Mouse (Mus musculus): ENCODE results near the gene Chmp1a.
"Not testable (repeated sequence)": the region's sequence is repeated elsewhere in the genome, so short reads cannot be mapped to it uniquely, and the experiment has no call there.

The Chmp1a gene

GRCm38 (mm10) chr8:123212321-123213117 lies at the start of gene Chmp1a, which contains the start of gene Spata33:
Gene Chmp1a, minus strand, starts transcription at chr8:123212763.
Gene Spata33, plus strand, starts transcription at chr8:123212832.
- peak; percentile 89 to 90 for DNase-seq (ENCODE audit: low spot score in 2 of 2)

GRCm38 (mm10) chr8:123257593-123257992 lies 45.0 kb upstream of the Chmp1a start:
- not testable (repeated sequence) for DNase-seq (ENCODE audit: low spot score in 2 of 2)

- DNase-seq (ENCODE audit: low spot score in 2 of 2): no peak
These were observed 44.6 kb upstream of the Chmp1a start for GRCm38 (mm10) chr8:123257114-123257513.

GRCm38 (mm10) chr8:123255170-123255569 lies 42.6 kb upstream of the Chmp1a start:
- no peak for DNase-seq (ENCODE audit: low spot score in 2 of 2)

- DNase-seq (ENCODE audit: low spot score in 2 of 2): peak; percentile 67 to 75
These were observed 41.7 kb upstream of the Chmp1a start, which contains the start of the genes Zfp276 and Vps9d1 for GRCm38 (mm10) chr8:123254099-123254885. Gene Zfp276, plus strand, starts transcription at chr8:123254195. Gene Vps9d1, minus strand, starts transcription at chr8:123254348.

DNA sequence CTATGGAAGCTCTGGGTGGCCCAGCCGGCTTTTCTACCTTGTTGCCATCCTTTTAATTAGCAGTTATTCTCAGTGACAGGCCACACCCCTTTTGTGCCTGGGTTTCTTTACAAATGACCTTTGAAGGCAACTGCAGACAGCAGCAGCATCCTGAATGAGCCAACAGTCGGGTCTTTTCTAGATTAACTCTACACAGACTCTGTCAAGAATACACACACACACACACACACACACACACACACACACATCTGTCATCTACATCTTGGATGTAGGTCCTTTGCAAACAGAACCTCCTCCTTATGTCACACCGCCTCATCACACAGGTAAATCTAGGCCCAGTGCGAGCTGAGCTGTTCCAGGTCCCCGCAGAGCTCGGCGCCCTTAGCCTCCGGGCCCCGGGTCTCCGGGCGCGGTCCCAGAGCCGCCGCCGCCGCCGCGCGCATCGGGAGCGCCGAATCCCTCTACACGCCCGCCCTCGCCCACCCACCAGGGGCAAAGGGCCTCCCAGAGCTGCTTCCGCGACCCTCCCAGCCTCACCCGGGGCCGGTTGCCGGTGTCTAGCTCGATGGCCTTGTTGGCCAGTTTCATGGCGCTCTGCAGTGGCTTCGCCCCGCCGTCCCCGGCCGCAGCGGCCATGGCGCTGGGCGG lies 41.0 kb upstream of the Chmp1a start:
- DNase-seq (ENCODE audit: low spot score in 2 of 2): no peak

DNA sequence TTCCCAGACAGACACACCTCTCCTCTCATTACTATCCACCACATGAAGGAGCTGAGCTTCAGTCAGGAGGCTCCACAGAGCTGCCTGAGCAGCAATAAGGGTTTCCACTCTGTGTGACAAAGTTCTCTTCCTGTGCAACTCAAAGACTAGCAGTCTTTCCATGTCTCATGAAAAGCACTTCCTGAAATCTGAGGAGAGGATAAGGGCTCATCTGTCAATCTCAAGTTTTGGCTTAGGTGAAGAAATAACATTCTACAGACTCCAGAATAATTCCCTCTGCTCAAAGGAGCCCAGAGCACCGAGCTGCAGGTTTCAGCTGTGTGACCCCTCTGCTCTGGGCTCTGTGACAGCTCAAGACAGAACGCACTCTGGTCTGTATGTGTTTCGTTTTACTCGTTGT lies 40.4 kb upstream of the Chmp1a start:
- no peak for DNase-seq (ENCODE audit: low spot score in 2 of 2)

DNA sequence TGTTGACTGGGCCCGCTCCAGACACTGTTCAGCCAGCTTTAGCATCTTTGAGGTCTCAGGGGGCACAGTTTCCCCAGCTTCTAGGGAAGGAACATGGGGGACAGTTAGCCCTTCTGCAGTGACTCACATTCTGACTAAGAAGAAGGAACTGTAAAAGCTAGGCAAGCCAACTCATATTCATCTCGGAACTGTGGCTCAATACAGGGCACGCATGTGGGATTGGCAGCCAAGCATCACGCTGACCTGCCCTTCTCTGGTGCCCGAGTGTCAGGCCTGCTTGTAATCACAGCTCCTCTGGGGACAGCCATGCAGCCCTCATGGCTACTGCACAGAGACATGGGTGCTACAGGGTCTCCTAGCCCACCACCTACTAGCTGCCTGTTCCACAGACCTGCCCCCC lies 38.4 kb upstream of the Chmp1a start:
- DNase-seq (ENCODE audit: low spot score in 2 of 2): no peak

GRCm38 (mm10) chr8:123248596-123248995 lies 36.0 kb upstream of the Chmp1a start:
- DNase-seq (ENCODE audit: low spot score in 2 of 2): no peak

DNA sequence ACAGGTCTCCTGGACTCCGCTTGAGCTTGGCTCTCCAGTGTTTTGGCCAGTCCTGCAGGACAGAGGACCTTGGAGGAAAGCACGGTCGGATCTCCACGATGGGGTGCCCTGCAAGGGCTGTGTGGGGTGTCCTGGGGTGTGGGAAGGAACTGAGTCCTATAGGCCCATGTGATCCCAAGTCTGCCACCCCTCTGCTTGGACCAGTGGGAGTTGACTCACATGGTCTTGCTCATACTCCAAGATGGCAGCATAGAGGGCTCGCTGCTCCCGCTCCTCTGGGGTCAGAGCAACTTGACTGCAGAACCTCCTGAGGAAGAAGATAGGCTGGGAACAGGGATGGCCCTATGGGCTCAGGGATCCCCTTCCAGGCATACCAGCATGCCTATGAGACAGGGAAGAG lies 35.2 kb upstream of the Chmp1a start:
- DNase-seq (ENCODE audit: low spot score in 2 of 2): no peak

GRCm38 (mm10) chr8:123245543-123245942 lies 33.0 kb upstream of the Chmp1a start:
- no peak for DNase-seq (ENCODE audit: low spot score in 2 of 2)

GRCm38 (mm10) chr8:123244382-123244781 lies 31.8 kb upstream of the Chmp1a start:
- DNase-seq (ENCODE audit: low spot score in 2 of 2): no peak

DNA sequence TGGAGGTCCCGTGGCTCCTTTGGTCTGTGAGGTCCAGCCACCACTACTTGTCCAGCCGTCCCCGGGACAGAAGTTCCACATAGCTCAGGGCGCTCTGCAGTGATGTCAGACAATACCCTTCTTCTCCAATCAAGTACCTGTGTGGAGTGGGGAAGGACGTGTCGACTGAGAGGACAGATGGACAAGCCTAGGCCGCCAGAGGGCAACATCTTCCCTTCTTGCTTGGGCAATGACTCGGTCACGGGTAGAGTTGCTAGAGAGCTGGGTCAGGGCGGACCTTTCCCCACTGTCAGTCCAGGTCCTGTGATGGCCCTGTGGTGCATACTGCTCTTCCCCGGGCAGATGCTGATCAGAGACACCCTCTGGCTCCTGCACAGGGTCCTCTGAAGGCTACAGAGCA lies 30.5 kb upstream of the Chmp1a start:
- DNase-seq (ENCODE audit: low spot score in 2 of 2): no peak

- DNase-seq (ENCODE audit: low spot score in 2 of 2): no peak
These were observed 29.8 kb upstream of the Chmp1a start for GRCm38 (mm10) chr8:123242107-123242923.

- no peak for DNase-seq (ENCODE audit: low spot score in 2 of 2)
These were observed 26.8 kb upstream of the Chmp1a start for GRCm38 (mm10) chr8:123239398-123239797.

DNA sequence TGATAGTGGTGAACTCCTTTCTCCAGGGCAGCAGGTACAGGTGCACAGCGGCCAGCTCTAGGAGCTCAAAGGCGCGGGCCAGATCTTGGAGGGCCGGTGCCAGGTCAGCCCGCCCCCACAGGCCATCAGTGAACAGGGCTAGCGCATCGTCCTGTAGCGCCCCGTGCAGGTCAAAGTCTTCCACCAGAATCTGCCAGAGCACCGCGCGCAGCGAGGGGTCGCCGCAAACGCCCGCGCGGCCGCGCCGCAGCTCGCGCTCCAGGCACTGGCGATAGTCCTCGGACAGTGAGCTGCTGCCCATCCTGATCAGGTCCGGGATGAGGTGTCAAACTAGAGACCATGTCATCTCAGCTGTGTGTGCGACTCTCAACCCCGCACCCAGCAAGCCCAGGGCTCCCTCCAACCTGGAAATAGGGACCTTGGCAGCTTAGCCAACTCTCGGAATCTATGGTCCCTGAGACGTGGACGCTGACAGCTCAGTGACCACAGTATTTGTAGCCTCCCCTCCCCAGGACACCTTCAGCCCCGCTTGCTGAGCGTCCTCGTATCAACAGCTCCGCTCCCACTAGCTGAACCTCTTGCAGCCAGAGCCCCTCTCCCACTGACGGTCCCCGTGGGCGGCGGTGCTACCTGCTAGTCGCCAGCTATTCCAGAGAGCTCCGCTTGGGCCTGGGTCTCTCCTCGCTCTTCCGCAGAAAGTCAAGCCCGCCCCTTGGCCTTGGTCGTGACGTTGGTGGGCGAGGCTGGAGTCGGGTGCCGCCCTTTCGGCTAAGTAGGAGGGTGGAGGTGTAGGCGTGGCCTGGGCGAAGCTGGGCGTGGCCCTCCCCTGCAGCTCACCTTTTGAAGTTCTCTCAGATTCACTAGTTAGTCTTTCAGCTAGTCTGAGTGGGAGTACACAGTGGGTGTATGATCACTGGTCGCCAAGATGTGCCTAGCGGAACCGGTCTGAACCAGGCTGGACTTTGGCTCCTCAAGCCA lies 23.2 kb upstream of the Chmp1a start, which contains the start of gene Spata2l:
Gene Spata2l (minus strand): TSS at position 714 of the 978 bp plus-strand sequence.
- peak; percentile 80 to 89 for DNase-seq (ENCODE audit: low spot score in 2 of 2)

DNA sequence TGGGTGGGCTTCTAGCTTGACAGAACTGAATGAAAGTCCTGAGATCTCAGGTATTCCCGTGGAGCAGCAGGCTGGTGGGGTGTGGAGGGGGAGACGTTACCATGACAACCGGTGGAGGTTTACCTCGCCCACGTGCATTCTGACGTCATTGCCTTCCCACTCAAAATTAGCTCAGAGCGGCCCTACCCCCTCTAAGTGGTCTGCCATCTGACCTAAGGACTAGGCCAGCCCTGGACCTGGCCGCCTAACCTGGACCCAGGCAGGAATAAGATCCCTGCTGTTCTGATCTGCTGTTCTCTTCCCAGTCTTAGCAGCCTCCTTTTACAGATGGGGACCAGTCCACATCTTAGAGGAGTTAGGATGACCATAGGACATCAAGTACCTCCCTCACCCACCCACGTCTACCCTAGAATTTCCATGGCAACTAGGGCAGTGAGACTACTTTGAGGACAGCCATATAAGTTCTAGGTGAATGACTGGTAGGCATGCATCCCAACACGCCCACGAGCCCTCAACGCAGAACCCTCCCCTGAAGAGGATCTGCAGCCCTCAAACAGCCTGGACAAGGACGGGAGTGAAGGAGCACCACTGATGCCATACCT lies 22.5 kb upstream of the Chmp1a start:
- no peak for DNase-seq (ENCODE audit: low spot score in 2 of 2)

GRCm38 (mm10) chr8:123233760-123234159 lies 21.2 kb upstream of the Chmp1a start:
- no peak for DNase-seq (ENCODE audit: low spot score in 2 of 2)

DNA sequence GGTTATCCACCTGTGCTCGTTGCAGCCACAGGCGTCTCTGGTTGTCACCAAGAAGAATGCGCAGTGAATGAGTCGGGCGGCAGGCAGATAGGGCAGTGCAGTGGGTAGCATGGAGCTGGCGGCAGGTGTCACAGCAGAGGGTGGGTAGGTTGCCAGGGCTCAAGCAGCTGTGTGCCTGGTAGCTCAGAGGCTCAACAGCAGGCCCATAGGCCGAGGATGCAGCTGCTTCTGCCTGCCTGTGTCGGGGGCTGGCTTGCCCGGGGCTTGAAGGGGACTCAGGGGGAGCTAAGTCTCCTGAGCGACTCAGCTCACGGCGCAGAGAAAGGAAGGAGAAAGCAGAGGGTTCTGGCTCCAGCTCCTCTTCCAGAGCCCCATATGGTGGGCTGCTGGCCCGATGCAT lies 20.7 kb upstream of the Chmp1a start:
- no peak for DNase-seq (ENCODE audit: low spot score in 2 of 2)

DNA sequence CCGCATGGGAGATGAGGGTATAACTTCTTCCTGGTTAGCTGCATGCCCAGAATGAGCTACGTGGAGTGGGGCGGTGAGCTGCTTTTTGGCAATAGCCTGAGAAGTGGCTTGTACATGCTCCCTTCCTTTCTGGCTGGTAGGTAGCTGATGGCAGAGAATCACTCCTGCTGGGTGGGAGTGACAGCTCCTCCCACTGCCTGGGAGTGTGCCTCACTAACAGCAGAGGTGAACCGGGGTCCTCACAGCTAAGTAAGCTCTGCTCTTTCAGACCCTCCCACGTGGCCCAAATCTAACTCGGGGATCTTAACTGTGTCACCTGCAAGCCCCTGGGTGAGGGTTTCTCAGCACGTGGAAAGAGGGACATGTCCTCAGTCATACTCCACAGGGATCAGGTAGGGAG lies 20.0 kb upstream of the Chmp1a start:
- no peak for DNase-seq (ENCODE audit: low spot score in 2 of 2)
